Mouse (Mus musculus) E14TG2a.4 (cell line): Measurements from ENCODE around the gene Ttc16.

ENCODE experiments used
- CTCF ChIP-seq: conservative IDR thresholded peaks from 2 replicates; pipeline ENCODE4 v1.5.1; 2014; ENCODE audit warnings: low read length
- POU5F1 ChIP-seq: IDR thresholded peaks from 2 replicates; pipeline ENCODE4 v1.6.1; 2014; ENCODE audit warnings: low read length, borderline replicate concordance

DNA sequence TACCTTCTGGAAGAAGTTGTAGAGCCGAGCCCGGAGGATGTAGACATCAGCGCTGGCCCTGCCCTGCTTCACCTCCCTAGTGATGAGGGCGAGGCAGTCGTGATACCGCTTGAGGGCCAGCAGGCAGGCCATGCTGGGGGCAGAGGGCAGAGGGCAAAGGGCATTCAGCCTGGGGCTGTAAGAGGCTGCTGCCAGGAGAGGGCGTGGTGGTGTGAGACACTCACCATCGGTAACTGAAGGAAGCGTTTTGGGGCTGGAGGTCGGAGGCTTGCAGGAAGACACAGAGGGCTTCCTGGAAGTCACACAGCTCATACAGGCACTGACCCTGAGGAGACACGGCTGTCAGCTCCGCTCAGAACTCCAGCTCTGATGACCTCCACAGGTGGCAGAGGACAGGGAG is 3.5 kb downstream of the Ttc16 start:
- TF ChIP-seq CTCF (no peak), POU5F1 (no peak)
